Mouse (Mus musculus) liver, embryonic 11.5 days (tissue): ENCODE measurements at regions not wholly inside any gene's neighbourhood (a gene's known extent, or its start where the extent isn't known, plus 50 kb on each side); places are given as distances from the start of the nearest gene placed in this dataset.
"Not testable (repeated sequence)": the region's sequence is repeated elsewhere in the genome, so short reads cannot be mapped to it uniquely, and the experiment has no call there.

ENCODE experiments used
- ATAC-seq: fragments of 200-750 bp; cut with Nextera tagmentation; replicated peaks from 2 replicates; pipeline ENCODE4 v1.8.0; 2017; ENCODE audit warnings: moderate number of reproducible peaks, mild to moderate bottlenecking, moderate TSS enrichment, moderate library complexity; ENCODE audit not compliant: low FRiP score
- DNase-seq: peaks from one replicate; pipeline ENCODE4 v3.0.0-alpha.2; 2017; ENCODE audit warnings: low spot score
- H3K27ac ChIP-seq: fragments of 300-500 bp; sonication (generic); 2 replicates; pipeline ENCODE4 v1.5.1; 2014; ENCODE audit warnings: mild to moderate bottlenecking, low read depth, low read length, control low read depth
- H3K27me3 ChIP-seq: fragments of 300-500 bp; sonication (generic); replicated peaks from 2 replicates; pipeline ENCODE4 v1.6.1; 2014; ENCODE audit warnings: low read length, mixed read lengths; ENCODE audit not compliant: control insufficient read depth, insufficient read depth
- H3K36me3 ChIP-seq: fragments of 300-500 bp; sonication (generic); 2 replicates; pipeline ENCODE4 v1.6.1; 2014; ENCODE audit warnings: mild to moderate bottlenecking, low read length, moderate library complexity, mixed read lengths; ENCODE audit not compliant: control insufficient read depth, insufficient read depth
- H3K4me1 ChIP-seq: fragments of 300-500 bp; sonication (generic); replicated peaks from 2 replicates; pipeline ENCODE4 v1.6.1; 2014; ENCODE audit warnings: low read length, mixed read lengths; ENCODE audit not compliant: control insufficient read depth, insufficient read depth
- H3K4me2 ChIP-seq: fragments of 300-500 bp; sonication (generic); 2 replicates; pipeline ENCODE4 v1.6.1; 2014; ENCODE audit warnings: mild to moderate bottlenecking, control low read depth, moderate library complexity
- H3K4me3 ChIP-seq: fragments of 300-500 bp; sonication (generic); 2 replicates; pipeline ENCODE4 v1.5.1; 2014; ENCODE audit warnings: low read depth, low read length, control low read depth
- H3K9ac ChIP-seq: fragments of 300-500 bp; sonication (generic); 2 replicates; pipeline ENCODE4 v1.6.1; 2014; ENCODE audit warnings: low read depth, low read length, control low read depth
- H3K9me3 ChIP-seq: fragments of 300-500 bp; sonication (generic); 2 replicates; pipeline ENCODE4 v1.6.1; 2016; ENCODE audit warnings: low read length, inconsistent platforms, mixed read lengths; ENCODE audit not compliant: control insufficient read depth
- WGBS: fragments of 180-500 bp; shearing (Covaris S2); extraction: QIAGEN DNeasy Blood & Tissue Kit; methylation state at CpG from one replicate; pipeline ENCODE4 v1.1.7; 2014; 5-methylcytosine and 5-hydroxymethylcytosine counted together

DNA sequence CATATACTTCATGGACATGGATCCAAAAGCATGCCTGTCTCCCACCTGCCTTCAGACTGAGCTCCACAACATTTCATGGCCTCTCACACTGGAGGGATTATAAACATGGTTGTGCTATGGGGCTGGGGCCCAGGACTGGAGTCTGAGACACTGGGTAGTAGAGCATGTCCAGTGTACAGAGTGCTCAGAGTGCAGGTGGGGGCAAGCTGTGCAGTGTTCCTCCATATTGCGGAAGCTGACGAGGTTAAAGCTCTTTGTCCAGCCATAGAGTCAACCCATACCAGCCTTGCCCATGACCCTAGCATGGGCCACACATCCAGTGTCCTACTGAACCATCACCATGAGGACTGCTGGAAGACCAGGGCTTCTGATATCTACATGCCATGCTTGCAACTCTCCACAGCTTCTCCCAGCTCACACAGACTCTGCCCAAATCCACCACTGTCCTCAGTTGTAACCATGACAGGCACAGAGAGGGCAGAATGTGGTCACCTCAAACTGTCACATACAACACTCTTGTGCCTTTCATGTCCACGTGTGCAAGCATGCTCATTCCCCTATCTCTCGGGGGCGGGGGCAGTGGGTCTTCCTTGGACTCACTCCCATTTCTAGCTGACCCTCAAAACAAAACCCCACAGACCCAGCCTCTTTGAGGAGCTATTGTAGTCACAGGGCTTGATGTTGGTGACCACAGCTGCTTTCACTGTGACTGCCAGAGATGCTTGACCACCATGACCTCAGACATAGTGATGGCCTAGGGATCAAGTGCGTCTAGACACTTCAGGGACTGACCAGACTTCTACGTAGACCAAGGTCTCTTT lies 55.9 kb downstream of the Tmem121 start:
- Histone ChIP-seq H3K36me3 (no peaks in the 10 kb centered on the region), H3K4me1 (no peaks in the 10 kb centered on the region), H3K9me3 (no peaks in the 10 kb centered on the region), H3K27me3 (no peaks in the 10 kb centered on the region), H3K27ac (no peak overlapping the region), H3K4me2 (no peak overlapping the region), H3K9ac (no peak overlapping the region), H3K4me3 (no peak overlapping the region)
- no peak for DNase-seq
- no peak for ATAC-seq
- WGBS, result 78% methylated on average over 7 of the region's 7 CpGs

GRCm38 (mm10) chr12:113242194-113242510 lies 56.4 kb downstream of the Tmem121 start:
- no peaks in the 10 kb centered on the region for H3K9me3 ChIP-seq
- 79% methylated on average over 3 of the region's 3 CpGs for WGBS

GRCm38 (mm10) chr12:113244685-113245084 lies 59.0 kb downstream of the Tmem121 start:
- no peaks in the 10 kb centered on the region for H3K36me3 ChIP-seq
- H3K9ac ChIP-seq, result no peak overlapping the region
- H3K27me3 ChIP-seq, result no peaks in the 10 kb centered on the region
- WGBS, result 88% methylated on average over 2 of the region's 2 CpGs
- ATAC-seq (no peak; the same call in 1 of the 2 replicates), DNase-seq (no peak)
- no peak overlapping the region for H3K4me3 ChIP-seq
- H3K4me2 ChIP-seq, result no peak overlapping the region
- H3K4me1 ChIP-seq, result no peaks in the 10 kb centered on the region
- no peaks in the 10 kb centered on the region for H3K9me3 ChIP-seq
- no peak overlapping the region for H3K27ac ChIP-seq

More at GRCm38 (mm10) chr12:113242194-113242510, 56.4 kb downstream of the Tmem121 start:
- Histone ChIP-seq H3K27ac (no peak overlapping the region), H3K4me2 (no peak overlapping the region), H3K4me1 (no peaks in the 10 kb centered on the region), H3K27me3 (no peaks in the 10 kb centered on the region), H3K4me3 (no peak overlapping the region), H3K36me3 (no peaks in the 10 kb centered on the region), H3K9ac (no peak overlapping the region)
- DNase-seq (no peak), ATAC-seq (no peak)

GRCm38 (mm10) chr12:113253446-113254424 lies 68.0 kb downstream of the Tmem121 start:
- ATAC-seq, DNase-seq, H3K27me3 ChIP-seq, H3K4me3 ChIP-seq, H3K4me2 ChIP-seq, H3K27ac ChIP-seq, H3K36me3 ChIP-seq, H3K9me3 ChIP-seq, H3K4me1 ChIP-seq, H3K9ac ChIP-seq: not testable (repeated sequence)
- 66% methylated on average over 2 of the region's 2 CpGs for WGBS

DNA sequence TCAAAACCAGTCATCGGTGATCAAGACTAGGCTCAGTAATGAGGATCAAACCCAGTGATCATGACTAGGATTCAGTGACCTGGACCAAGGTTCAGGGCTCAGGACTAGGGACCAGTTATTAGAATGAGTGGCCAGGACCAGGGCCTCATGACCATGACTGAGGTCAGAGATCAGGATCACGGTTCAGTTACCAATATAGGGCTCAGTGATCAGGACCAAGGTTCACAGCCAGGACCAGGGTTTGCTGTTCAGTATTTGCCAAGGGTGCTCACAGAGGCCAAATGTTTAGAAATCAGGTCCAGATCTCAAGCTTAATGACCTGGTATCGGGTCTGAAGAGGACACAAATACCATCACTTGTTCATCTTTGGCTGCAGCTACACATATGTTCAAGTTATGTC lies 69.6 kb downstream of the Tmem121 start:
- Histone ChIP-seq H3K4me1 (no peaks in the 10 kb centered on the region), H3K4me2 (no peak overlapping the region), H3K9me3 (no peaks in the 10 kb centered on the region), H3K27ac (no peak overlapping the region), H3K27me3 (no peaks in the 10 kb centered on the region), H3K36me3 (no peaks in the 10 kb centered on the region), H3K4me3 (no peak overlapping the region), H3K9ac (no peak overlapping the region)
- ATAC-seq (no peak), DNase-seq (no peak)
- 77% methylated on average over 3 of the region's 3 CpGs for WGBS

GRCm38 (mm10) chr12:113256628-113257027 lies 70.9 kb downstream of the Tmem121 start:
- WGBS, result 73% methylated on average over 2 of the region's 2 CpGs
- ATAC-seq (no peak), DNase-seq (no peak)
- Histone ChIP-seq H3K27me3 (no peaks in the 10 kb centered on the region), H3K4me2 (no peak overlapping the region), H3K4me1 (no peaks in the 10 kb centered on the region), H3K36me3 (no peaks in the 10 kb centered on the region), H3K9me3 (no peaks in the 10 kb centered on the region), H3K9ac (no peak overlapping the region), H3K4me3 (no peak overlapping the region), H3K27ac (no peak overlapping the region)

- no peaks in the 10 kb centered on the region for H3K27me3 ChIP-seq
- no peaks in the 10 kb centered on the region for H3K4me1 ChIP-seq
- ATAC-seq, result no peak
- H3K4me2 ChIP-seq, result no peak overlapping the region
- H3K36me3 ChIP-seq, result no peaks in the 10 kb centered on the region
- H3K9ac ChIP-seq, result no peak overlapping the region
- WGBS, result 52% methylated on average over 2 of the region's 2 CpGs
- no peak overlapping the region for H3K27ac ChIP-seq
- H3K4me3 ChIP-seq, result no peak overlapping the region
- no peak for DNase-seq
- H3K9me3 ChIP-seq, result no peaks in the 10 kb centered on the region
Observed at GRCm38 (mm10) chr12:113257243-113257642, 71.5 kb downstream of the Tmem121 start.

DNA sequence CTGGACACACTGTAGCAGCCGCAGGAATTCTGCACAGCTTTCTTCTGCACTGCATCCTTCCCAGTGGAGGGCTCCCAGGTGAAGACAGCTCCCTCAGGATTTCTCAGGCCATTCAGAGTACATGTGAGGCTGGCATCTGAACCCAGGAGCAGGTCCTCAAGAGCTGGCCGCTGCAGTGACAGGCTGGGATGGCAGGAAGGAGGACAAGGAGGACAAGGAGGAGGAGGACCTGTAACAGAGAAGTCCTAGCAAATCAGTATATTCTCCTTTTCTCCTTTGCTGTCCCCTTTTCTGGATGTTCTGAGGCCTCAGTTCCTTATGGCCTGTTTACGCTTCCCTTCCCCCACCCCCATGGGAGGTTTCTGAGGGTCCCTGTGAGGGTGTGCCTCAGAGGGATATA lies 73.7 kb downstream of the Tmem121 start:
- whole genome bisulfite sequencing, result 76% methylated on average over 3 of the region's 3 CpGs
- Histone ChIP-seq H3K27me3 (no peaks in the 10 kb centered on the region), H3K36me3 (no peaks in the 10 kb centered on the region), H3K4me1 (no peaks in the 10 kb centered on the region), H3K27ac (no peak overlapping the region), H3K4me3 (no peak overlapping the region), H3K9ac (no peak overlapping the region), H3K9me3 (no peaks in the 10 kb centered on the region), H3K4me2 (no peak overlapping the region)
- ATAC-seq (no peak), DNase-seq (no peak)
